In the genomic region with DNA sequence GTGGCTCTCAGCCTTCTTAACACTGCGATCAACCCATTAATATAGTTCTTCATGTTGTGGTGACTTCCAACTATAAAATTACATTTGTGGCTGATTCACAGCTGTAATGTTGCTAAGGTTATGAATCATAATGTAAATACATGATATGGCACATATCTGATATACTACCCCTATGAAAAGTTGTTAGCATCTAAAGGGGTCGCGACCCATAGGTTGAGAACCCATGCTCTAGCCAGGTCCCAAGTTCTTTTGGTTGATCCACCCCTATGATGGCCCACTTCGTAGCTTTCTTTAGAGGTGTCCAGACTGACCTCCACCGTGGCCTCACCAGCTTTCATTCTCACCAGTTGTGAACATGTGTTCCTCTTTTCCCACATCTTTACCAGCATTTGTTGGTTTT, we compare ENCODE assay signal across 37 mouse cellular contexts. TPM values are rescaled to one million over a fixed set of nuclear protein-coding genes. Genes with fewer than 3 reads are reported as not detected.
"Had no signal": no experiment of that assay in that cellular context is flagged by ENCODE, and none has a peak within 500 bp of the region (broad histone marks: within the 10 kb centered on the region; RNA-seq: fewer than 3 reads in every experiment).

No protein-coding gene starts in this region.

- H3K36me3 ChIP-seq: heart, embryonic 12.5 days; heart, embryonic 13.5 days; heart, embryonic 15.5 days; hindbrain, embryonic 10.5 days; hindbrain, embryonic 12.5 days; hindbrain, embryonic 13.5 days; hindbrain, embryonic 15.5 days; intestine, embryonic 15.5 days; kidney, embryonic 15.5 days had no signal

- H3K4me3 ChIP-seq: heart, embryonic 12.5 days; heart, embryonic 13.5 days; heart, embryonic 15.5 days; hindbrain, embryonic 10.5 days; hindbrain, embryonic 12.5 days; hindbrain, embryonic 13.5 days; hindbrain, embryonic 15.5 days; intestine, embryonic 15.5 days; kidney, embryonic 15.5 days; layer of hippocampus, adult 2 months; left cerebral cortex, adult 2 months had no signal

- H3K27ac ChIP-seq: heart, embryonic 13.5 days; heart, embryonic 15.5 days; hindbrain, embryonic 10.5 days; hindbrain, embryonic 12.5 days; hindbrain, embryonic 13.5 days; hindbrain, embryonic 14.5 days; hindbrain, embryonic 15.5 days; hindbrain, postnatal 0 days; intestine, embryonic 15.5 days; kidney, embryonic 15.5 days; kidney, postnatal 0 days; layer of hippocampus, adult 2 months; left cerebral cortex, adult 2 months had no signal

- H3K27me3 ChIP-seq: hindbrain, embryonic 12.5 days; hindbrain, embryonic 15.5 days; intestine, embryonic 15.5 days; kidney, embryonic 15.5 days had no signal

- H3K9ac ChIP-seq: heart, embryonic 12.5 days; heart, embryonic 13.5 days; heart, embryonic 15.5 days; hindbrain, embryonic 12.5 days; hindbrain, embryonic 13.5 days; hindbrain, embryonic 14.5 days; hindbrain, embryonic 15.5 days; intestine, embryonic 15.5 days; kidney, embryonic 15.5 days had no signal

- H3K9me3 ChIP-seq: heart, embryonic 12.5 days; heart, embryonic 13.5 days; heart, embryonic 15.5 days; hindbrain, embryonic 10.5 days; hindbrain, embryonic 12.5 days; hindbrain, embryonic 13.5 days; hindbrain, embryonic 15.5 days; intestine, embryonic 15.5 days; kidney, embryonic 15.5 days had no signal

- H3K4me2 ChIP-seq: heart, embryonic 12.5 days; heart, embryonic 13.5 days; heart, embryonic 15.5 days; hindbrain, embryonic 12.5 days; hindbrain, embryonic 13.5 days; hindbrain, embryonic 14.5 days; hindbrain, embryonic 15.5 days; intestine, embryonic 15.5 days; kidney, embryonic 15.5 days had no signal

- DNase-seq: heart, postnatal 10 days; heart, postnatal 14 days; heart, postnatal 36 days; heart, postnatal 4 days; kidney, adult 11 months; kidney, adult 18-20 months; kidney, adult 2 months; kidney, adult 8-10 months; kidney, adult 9 months; kidney, postnatal 10 days; kidney, postnatal 14 days; kidney, postnatal 25 days; kidney, postnatal 36 days; kidney, postnatal 4 days; layer of hippocampus, adult 9-11 months; layer of hippocampus, postnatal 36 days had no signal

- H3K4me1 ChIP-seq: heart, embryonic 12.5 days; heart, embryonic 13.5 days; heart, embryonic 15.5 days; hindbrain, embryonic 10.5 days; hindbrain, embryonic 12.5 days; hindbrain, embryonic 13.5 days; hindbrain, embryonic 15.5 days; intestine, embryonic 15.5 days; kidney, embryonic 15.5 days had no signal

RNA-seq across cellular contexts. Expression of a gene that starts 18.0 kb away (rescaled TPM):
- total RNA-seq: heart, postnatal 10 days; heart, postnatal 14 days; heart, postnatal 25 days; heart, postnatal 36 days; heart, postnatal 4 days; hematopoietic stem cell, adult 5-6 weeks; layer of hippocampus, postnatal 10 days; layer of hippocampus, postnatal 14 days; layer of hippocampus, postnatal 25 days; layer of hippocampus, postnatal 36 days; left cerebral cortex, adult 2 months had no signal
- polyA plus RNA-seq: heart, embryonic 12.5 days; heart, postnatal 0 days; kidney, adult 2 months; large intestine, adult 2 months had no signal
